Mouse (Mus musculus): ENCODE results near the gene Rab13. TPM values are rescaled to one million over a fixed set of nuclear protein-coding genes. Genes with fewer than 3 reads are reported as not detected.

Rab13 gene
- polyA plus RNA-seq (2017; shearing (Covaris generic)): 0.24 TPM

GRCm38 (mm10) chr3:90213377-90213866, at the start of gene Rab13, which contains the start of gene Rps27:
Gene Rab13 (plus strand): TSS chr3:90213695.
Gene Rps27 (minus strand): TSS chr3:90213651.

GRCm38 (mm10) chr3:90231507-90232333, 18.2 kb downstream of the Rab13 start, which contains the start of gene Jtb:
Gene Jtb (plus strand): TSS chr3:90231597.

GRCm38 (mm10) chr3:90242984-90243775, 29.7 kb downstream of the Rab13 start, which contains the start of gene Creb3l4:
Gene Creb3l4 (minus strand): TSS chr3:90243512.

GRCm38 (mm10) chr3:90247960-90248745, 34.7 kb downstream of the Rab13 start, which contains the start of gene Slc39a1:
Gene Slc39a1 (plus strand): TSS chr3:90248172.

GRCm38 (mm10) chr3:90253653-90254418, 40.3 kb downstream of the Rab13 start, which contains the start of gene Crtc2:
Gene Crtc2 (plus strand): TSS chr3:90254163.

GRCm38 (mm10) chr3:90265034-90265931, 51.8 kb downstream of the Rab13 start, which contains the start of gene Dennd4b:
Gene Dennd4b (plus strand): TSS chr3:90265185.

Other genes starting within 250 kb of the Rab13 start
- gene Hax1, start 214.9 kb upstream of the Rab13 start, polyA plus RNA-seq (2017; shearing (Covaris generic)): 95.3 TPM
- gene 4933434E20Rik, start 162.1 kb upstream of the Rab13 start, polyA plus RNA-seq (2017; shearing (Covaris generic)): 143 TPM
- gene Ubap2l, start 161.1 kb upstream of the Rab13 start, polyA plus RNA-seq (2017; shearing (Covaris generic)): 194 TPM
- 970 TPM for gene Tpm3, start 141.0 kb upstream of the Rab13 start, polyA plus RNA-seq (2017; shearing (Covaris generic))
- 0.53 TPM for gene Nup210l, start 109.6 kb upstream of the Rab13 start, polyA plus RNA-seq (2017; shearing (Covaris generic))
- 1,493 TPM for gene Rps27, start within 50 bp of the Rab13 start, polyA plus RNA-seq (2017; shearing (Covaris generic))
- gene Jtb, start 17.9 kb downstream of the Rab13 start, polyA plus RNA-seq (2017; shearing (Covaris generic)): 162 TPM
- not detected for gene Creb3l4, start 29.8 kb downstream of the Rab13 start, polyA plus RNA-seq (2017; shearing (Covaris generic))
- gene Slc39a1, start 34.5 kb downstream of the Rab13 start, polyA plus RNA-seq (2017; shearing (Covaris generic)): 2.1 TPM
- gene Crtc2, start 40.5 kb downstream of the Rab13 start, polyA plus RNA-seq (2017; shearing (Covaris generic)): 107 TPM
- gene Dennd4b, start 51.5 kb downstream of the Rab13 start, polyA plus RNA-seq (2017; shearing (Covaris generic)): 53.6 TPM
- gene Gatad2b, start 79.5 kb downstream of the Rab13 start, polyA plus RNA-seq (2017; shearing (Covaris generic)): 12.1 TPM
- 0.49 TPM for gene Slc27a3, start 176.2 kb downstream of the Rab13 start, polyA plus RNA-seq (2017; shearing (Covaris generic))
- gene Ints3, start 219.9 kb downstream of the Rab13 start, polyA plus RNA-seq (2017; shearing (Covaris generic)): 34.7 TPM

Data from CD4-positive, CD25-positive, alpha-beta regulatory T cell (primary cell).